Mouse (Mus musculus) megakaryocyte-erythroid progenitor cell, adult 5-6 weeks (primary cell): Measurements from ENCODE around the gene Ostn. TPM values are rescaled to one million over a fixed set of nuclear protein-coding genes. Genes with fewer than 3 reads are reported as not detected.
A peak's percentile ranks its signal among the peaks of the same experiment; 100 is the strongest.

Source experiments
- ATAC-seq: replicated peaks from 2 replicates; pipeline ENCODE4 v1.8.0; 2016; ENCODE audit warnings: mild to moderate bottlenecking, inconsistent platforms; ENCODE audit not compliant: severe bottlenecking, poor library complexity, low FRiP score, low TSS enrichment
- total RNA-seq, 2 experiments: library from RNA; stranded (forward) in 1 of 2; stranded (reverse) in 1 of 2; fragments of 200-1000, 215-1000 nt in 1 of 2; fragments of >200 nt in 1 of 2; fragmentation: Nextera tagmentation in 1 of 2; gene quantifications; 2 replicates each; pipeline ENCODE4 v1.2.3; 2014 to 2017

Gene Ostn
- total RNA-seq, 2 experiments from 2014 or later, result not detected

- ATAC-seq, result no peak
These were observed 78.4 kb downstream of the Ostn start for GRCm38 (mm10) chr16:27385649-27386048.

GRCm38 (mm10) chr16:27386850-27387407 is 79.6 kb downstream of the Ostn start:
- no peak for ATAC-seq

GRCm38 (mm10) chr16:27387634-27388611 is 80.6 kb downstream of the Ostn start:
- peak; percentile 62 for ATAC-seq

- ATAC-seq, result peak; percentile 86
These were observed 81.6 kb downstream of the Ostn start, which contains the start of gene Ccdc50 for GRCm38 (mm10) chr16:27388761-27389451. Gene Ccdc50 (plus strand): TSS chr16:27388869.

- ATAC-seq, result no peak
These were observed 82.4 kb downstream of the Ostn start for GRCm38 (mm10) chr16:27389534-27390282.

GRCm38 (mm10) chr16:27390306-27390705 is 83.0 kb downstream of the Ostn start:
- ATAC-seq, result no peak

- ATAC-seq, result no peak
These were observed 84.6 kb downstream of the Ostn start for GRCm38 (mm10) chr16:27391845-27392244.

GRCm38 (mm10) chr16:27395251-27396037 is 88.2 kb downstream of the Ostn start:
- ATAC-seq, result no peak

- no peak for ATAC-seq
These were observed 89.7 kb downstream of the Ostn start for GRCm38 (mm10) chr16:27396951-27397350.

- ATAC-seq, result no peak
These were observed 91.9 kb downstream of the Ostn start for GRCm38 (mm10) chr16:27399026-27399718.

- no peak for ATAC-seq
These were observed 92.5 kb downstream of the Ostn start for GRCm38 (mm10) chr16:27399719-27400253.

Other genes with a start within 250 kb of the Ostn start
- not detected in 2 replicates for gene Uts2b, start 62.8 kb downstream of the Ostn start, total RNA-seq (2014; fragmentation: Nextera tagmentation)
- not detected in 2 replicates for gene Uts2b, start 62.8 kb downstream of the Ostn start, total RNA-seq (2017)
- gene Ccdc50, start 81.4 kb downstream of the Ostn start, total RNA-seq (2014; fragmentation: Nextera tagmentation), result 26.9 and 32.3 TPM in 2 replicates
- gene Ccdc50, start 81.4 kb downstream of the Ostn start, total RNA-seq (2017), result 41.5 and 64.1 TPM in 2 replicates